Mouse (Mus musculus) erythroblast, embryonic 14.5 days (primary cell): ENCODE data around the gene Msmb. TPM values are rescaled to one million over a fixed set of nuclear protein-coding genes. Genes with fewer than 3 reads are reported as not detected.
"Not testable (repeated sequence)": the region's sequence is repeated elsewhere in the genome, so short reads cannot be mapped to it uniquely, and the experiment has no call there.

ENCODE experiments used
- H3K27me3 ChIP-seq: 2 replicates; pipeline ENCODE4 v1.6.1; 2012; ENCODE audit warnings: inconsistent platforms; ENCODE audit not compliant: control insufficient read depth
- H3K36me3 ChIP-seq: 2 replicates; pipeline ENCODE4 v1.6.1; 2012; ENCODE audit warnings: mild to moderate bottlenecking, inconsistent platforms; ENCODE audit not compliant: control insufficient read depth
- H3K4me1 ChIP-seq: 2 replicates; pipeline ENCODE4 v1.6.1; 2012; ENCODE audit warnings: inconsistent platforms; ENCODE audit not compliant: control insufficient read depth
- H3K4me3 ChIP-seq: replicated peaks from 2 replicates; pipeline ENCODE3; 2012; ENCODE audit warnings: moderate library complexity, mild to moderate bottlenecking, inconsistent platforms
- H3K9me3 ChIP-seq: 2 replicates; pipeline ENCODE4 v1.6.1; 2012; ENCODE audit warnings: low read length, inconsistent platforms, mixed read lengths; ENCODE audit not compliant: control insufficient read depth
- GATA1 ChIP-seq: IDR thresholded peaks from 2 replicates; pipeline ENCODE4 v1.6.1; 2012; ENCODE audit warnings: low read length, inconsistent platforms, mixed read lengths
- TAL1 ChIP-seq: IDR thresholded peaks from 3 replicates; pipeline ENCODE4 v1.6.1; 2012; ENCODE audit warnings: low read length, inconsistent platforms, mixed read lengths
- polyA plus RNA-seq: library from polyadenylated mRNA; stranded (reverse); fragments of >175 nt; gene quantifications from 2 replicates; pipeline ENCODE4 v1.2.3, GENCODE M21; 2012

The Msmb gene
- not detected in 2 replicates for polyA plus RNA-seq

GRCm38 (mm10) chr14:32141723-32142122 lies at the start of gene Msmb:
Msmb (plus strand) TSS chr14:32142023.
- H3K4me3 ChIP-seq, result no peak within 1 kb of the TSS
- H3K36me3 ChIP-seq, result peaks cover 38% of the 10 kb centered on the region
- H3K9me3 ChIP-seq, result no peaks in the 10 kb centered on the region
- no peak for TF ChIP-seq TAL1
- TF ChIP-seq GATA1, result no peak
- H3K27me3 ChIP-seq, result no peaks in the 10 kb centered on the region
- peaks cover 60% of the 10 kb centered on the region for H3K4me1 ChIP-seq

GRCm38 (mm10) chr14:32093018-32093417 lies 48.8 kb upstream of the Msmb start:
- TF ChIP-seq TAL1 (no peak), GATA1 (no peak)
- peaks cover 10% of the 10 kb centered on the region for H3K4me1 ChIP-seq
- H3K27me3 ChIP-seq, result no peaks in the 10 kb centered on the region
- H3K36me3 ChIP-seq, result peaks cover 85% of the 10 kb centered on the region
- H3K4me3 ChIP-seq, result no peak overlapping the region
- no peaks in the 10 kb centered on the region for H3K9me3 ChIP-seq

GRCm38 (mm10) chr14:32093500-32094117 lies 48.2 kb upstream of the Msmb start:
- Histone ChIP-seq H3K9me3 (no peaks in the 10 kb centered on the region), H3K4me3 (no peak overlapping the region), H3K36me3 (peaks cover 89% of the 10 kb centered on the region), H3K27me3 (no peaks in the 10 kb centered on the region), H3K4me1 (peaks cover 7% of the 10 kb centered on the region)
- no peak for TF ChIP-seq GATA1
- TF ChIP-seq TAL1, result no peak

GRCm38 (mm10) chr14:32095646-32096045 lies 46.2 kb upstream of the Msmb start:
- Histone ChIP-seq H3K27me3 (no peaks in the 10 kb centered on the region), H3K9me3 (peaks cover 4% of the 10 kb centered on the region; the same call in 1 of the 2 replicates), H3K4me3 (no peak overlapping the region), H3K36me3 (peaks cover 99% of the 10 kb centered on the region), H3K4me1 (peaks cover 4% of the 10 kb centered on the region)
- TF ChIP-seq GATA1, result no peak
- no peak for TF ChIP-seq TAL1

- Histone ChIP-seq H3K36me3 (peaks cover 95% of the 10 kb centered on the region), H3K4me1 (peaks cover 4% of the 10 kb centered on the region)
These were observed 45.1 kb upstream of the Msmb start for GRCm38 (mm10) chr14:32096740-32097139.

GRCm38 (mm10) chr14:32097691-32098090 lies 44.1 kb upstream of the Msmb start:
- Histone ChIP-seq H3K36me3 (peaks cover 95% of the 10 kb centered on the region), H3K27me3 (no peaks in the 10 kb centered on the region), H3K4me1 (peaks cover 4% of the 10 kb centered on the region), H3K9me3 (peaks cover 4% of the 10 kb centered on the region; the same call in 1 of the 2 replicates), H3K4me3 (no peak overlapping the region)
- TF ChIP-seq TAL1 (no peak), GATA1 (no peak)

More at GRCm38 (mm10) chr14:32096740-32097139, 45.1 kb upstream of the Msmb start:
- peaks cover 4% of the 10 kb centered on the region; the same call in 1 of the 2 replicates for H3K9me3 ChIP-seq
- no peaks in the 10 kb centered on the region for H3K27me3 ChIP-seq
- no peak overlapping the region for H3K4me3 ChIP-seq
- TF ChIP-seq GATA1 (no peak), TAL1 (no peak)

- no peaks in the 10 kb centered on the region for H3K27me3 ChIP-seq
- peaks cover 93% of the 10 kb centered on the region for H3K36me3 ChIP-seq
- no peak for TF ChIP-seq GATA1
- no peak for TF ChIP-seq TAL1
- H3K4me1 ChIP-seq, result no peaks in the 10 kb centered on the region
- no peak overlapping the region for H3K4me3 ChIP-seq
- H3K9me3 ChIP-seq, result peaks cover 4% of the 10 kb centered on the region; the same call in 1 of the 2 replicates
These were observed 42.9 kb upstream of the Msmb start for GRCm38 (mm10) chr14:32098951-32099350.

GRCm38 (mm10) chr14:32103556-32103955 lies 38.3 kb upstream of the Msmb start:
- Histone ChIP-seq H3K4me1 (peaks cover 3% of the 10 kb centered on the region), H3K36me3 (peaks cover 55% of the 10 kb centered on the region), H3K9me3 (peaks cover 4% of the 10 kb centered on the region; the same call in 1 of the 2 replicates), H3K27me3 (no peaks in the 10 kb centered on the region), H3K4me3 (no peak overlapping the region)
- TF ChIP-seq TAL1 (no peak), GATA1 (no peak)

- peaks cover 34% of the 10 kb centered on the region for H3K36me3 ChIP-seq
- no peaks in the 10 kb centered on the region for H3K27me3 ChIP-seq
- no peak overlapping the region for H3K4me3 ChIP-seq
- peaks cover 3% of the 10 kb centered on the region for H3K4me1 ChIP-seq
- H3K9me3 ChIP-seq, result no peaks in the 10 kb centered on the region
- TF ChIP-seq GATA1, result no peak
- TF ChIP-seq TAL1, result no peak
These were observed 36.2 kb upstream of the Msmb start for GRCm38 (mm10) chr14:32105663-32106062.

- H3K4me1 ChIP-seq, result peaks cover 3% of the 10 kb centered on the region
- H3K36me3 ChIP-seq, result peaks cover 26% of the 10 kb centered on the region
- no peak overlapping the region for H3K4me3 ChIP-seq
- TF ChIP-seq GATA1, result no peak
- TF ChIP-seq TAL1, result no peak
- H3K27me3 ChIP-seq, result no peaks in the 10 kb centered on the region
- no peaks in the 10 kb centered on the region for H3K9me3 ChIP-seq
These were observed 34.9 kb upstream of the Msmb start for GRCm38 (mm10) chr14:32106911-32107310.

GRCm38 (mm10) chr14:32112124-32112523 lies 29.7 kb upstream of the Msmb start:
- H3K27me3 ChIP-seq, H3K9me3 ChIP-seq, H3K4me3 ChIP-seq, H3K4me1 ChIP-seq, H3K36me3 ChIP-seq: not testable (repeated sequence)
